Mouse (Mus musculus) CH12.LX (cell line): Measurements from ENCODE around the gene Hist1h3c. TPM values are rescaled to one million over a fixed set of nuclear protein-coding genes. Genes with fewer than 3 reads are reported as not detected.

Source experiments
- DNase-seq: peaks from one replicate; pipeline ENCODE4 v3.0.0-alpha.2; 2013; ENCODE audit errors: extremely low read depth
- H3K27ac ChIP-seq: 2 replicates; pipeline ENCODE4 v1.5.1; 2012; ENCODE audit warnings: low read depth, mild to moderate bottlenecking, control low read depth, moderate library complexity; ENCODE audit not compliant: insufficient read depth
- H3K27me3 ChIP-seq: replicated peaks from 2 replicates; pipeline ENCODE3; 2012; ENCODE audit warnings: inconsistent platforms
- H3K36me3 ChIP-seq, 2 experiments: replicated peaks in 1 of 2; 2 replicates each; pipeline versions ENCODE3 to v1.6.1; 2012; ENCODE audit warnings: inconsistent platforms in 1 of 2, low read length in 1 of 2, mild to moderate bottlenecking in 1 of 2, mixed read lengths in 1 of 2, moderate library complexity in 1 of 2; ENCODE audit not compliant: control insufficient read depth in 1 of 2, insufficient read depth in 1 of 2
- H3K4me1 ChIP-seq, 2 experiments: 2 replicates each; pipeline ENCODE4 v1.6.1; 2012; ENCODE audit warnings: inconsistent platforms in 1 of 2, moderate library complexity in 1 of 2; ENCODE audit not compliant: insufficient read depth in 2 of 2, control insufficient read depth in 1 of 2
- H3K4me2 ChIP-seq: 2 replicates; pipeline ENCODE4 v1.6.1; 2012; ENCODE audit warnings: low read depth, mild to moderate bottlenecking, control low read depth; ENCODE audit not compliant: poor library complexity, insufficient read depth, severe bottlenecking
- H3K4me3 ChIP-seq, 3 experiments: fragments of 150-350 bp in 1 of 3; sonication (generic) in 1 of 3; replicated peaks in 1 of 3; 2 replicates each; pipeline versions ENCODE3 to v1.5.1; 2011 to 2012; ENCODE audit warnings: low read depth in 2 of 3, low read length in 2 of 3, mild to moderate bottlenecking in 2 of 3, moderate library complexity in 2 of 3, control low read depth in 1 of 3, improper control_type of control experiment in 1 of 3, inconsistent platforms in 1 of 3, mixed read lengths in 1 of 3; ENCODE audit not compliant: poor library complexity in 1 of 3
- H3K79me2 ChIP-seq: replicated peaks from 2 replicates; pipeline ENCODE4 v1.6.1; 2012; ENCODE audit warnings: mild to moderate bottlenecking, moderate library complexity; ENCODE audit not compliant: control insufficient read depth, poor library complexity, insufficient read depth, severe bottlenecking; ENCODE audit errors: extremely low read depth
- H3K9ac ChIP-seq: 2 replicates; pipeline ENCODE4 v1.6.1; 2012; ENCODE audit warnings: low read depth, mild to moderate bottlenecking, control low read depth, moderate library complexity; ENCODE audit not compliant: insufficient read depth
- H3K9me3 ChIP-seq: replicated peaks from 2 replicates; pipeline ENCODE3; 2012; ENCODE audit warnings: low read length, inconsistent platforms, mixed read lengths
- CHD1 ChIP-seq: IDR thresholded peaks from 2 replicates; pipeline ENCODE4 v1.6.1; 2012; ENCODE audit warnings: low read depth, low read length, improper control_type of control experiment, inconsistent platforms
- CHD2 ChIP-seq: IDR thresholded peaks from 2 replicates; pipeline ENCODE4 v1.6.1; 2011; ENCODE audit warnings: low read length, improper control_type of control experiment
- E2F4 ChIP-seq: IDR thresholded peaks from 2 replicates; pipeline ENCODE4 v1.6.1; 2011; ENCODE audit warnings: low read depth, low read length, improper control_type of control experiment; ENCODE audit not compliant: insufficient replicate concordance
- ELF1 ChIP-seq: IDR thresholded peaks from 2 replicates; pipeline ENCODE4 v1.6.1; 2014; ENCODE audit warnings: low read depth, mild to moderate bottlenecking, inconsistent platforms, low read length, improper control_type of control experiment
- EP300 ChIP-seq: IDR thresholded peaks from 2 replicates; pipeline ENCODE4 v1.6.1; 2011; ENCODE audit warnings: low read length, improper control_type of control experiment
- ETS1 ChIP-seq: conservative IDR thresholded peaks from 2 replicates; pipeline ENCODE4 v1.6.1; 2012; ENCODE audit warnings: low read depth, mild to moderate bottlenecking, inconsistent platforms, low read length, improper control_type of control experiment, moderate library complexity
- GABPA ChIP-seq: IDR thresholded peaks from 2 replicates; pipeline ENCODE4 v1.6.1; 2012; ENCODE audit warnings: low read depth, low read length, improper control_type of control experiment, inconsistent platforms; ENCODE audit not compliant: insufficient replicate concordance
- HCFC1 ChIP-seq: IDR thresholded peaks from 2 replicates; pipeline ENCODE4 v1.6.1; 2012; ENCODE audit warnings: low read depth, mild to moderate bottlenecking, inconsistent platforms, low read length, improper control_type of control experiment
- IRF4 ChIP-seq: IDR thresholded peaks from 2 replicates; pipeline ENCODE4 v1.6.1; 2014; ENCODE audit warnings: low read depth, mild to moderate bottlenecking, inconsistent platforms, low read length, improper control_type of control experiment
- JUN ChIP-seq: IDR thresholded peaks from 2 replicates; pipeline ENCODE4 v1.6.1; 2011; ENCODE audit warnings: low read depth, mild to moderate bottlenecking, low read length, improper control_type of control experiment, moderate library complexity; ENCODE audit not compliant: insufficient read depth
- JUND ChIP-seq: conservative IDR thresholded peaks from 2 replicates; pipeline ENCODE4 v1.6.1; 2011; ENCODE audit warnings: low read depth, low read length, improper control_type of control experiment
- MAFK ChIP-seq: IDR thresholded peaks from 2 replicates; pipeline ENCODE4 v1.6.1; 2011; ENCODE audit warnings: low read length, improper control_type of control experiment; ENCODE audit not compliant: insufficient replicate concordance
- MAX ChIP-seq: IDR thresholded peaks from 2 replicates; pipeline ENCODE4 v1.6.1; 2011; ENCODE audit warnings: low read length, improper control_type of control experiment
- MAZ ChIP-seq: IDR thresholded peaks from 2 replicates; pipeline ENCODE4 v1.6.1; 2012; ENCODE audit warnings: low read depth, mild to moderate bottlenecking, inconsistent platforms, low read length, improper control_type of control experiment, moderate library complexity
- MEF2A ChIP-seq: IDR thresholded peaks from 2 replicates; pipeline ENCODE4 v1.6.1; 2014; ENCODE audit warnings: low read depth, mild to moderate bottlenecking, inconsistent platforms, low read length, improper control_type of control experiment, borderline replicate concordance
- MXI1 ChIP-seq: IDR thresholded peaks from 2 replicates; pipeline ENCODE4 v1.6.1; 2011; ENCODE audit warnings: mild to moderate bottlenecking, low read depth, low read length, improper control_type of control experiment
- MYC ChIP-seq: IDR thresholded peaks from 2 replicates; pipeline ENCODE4 v1.6.1; 2011; ENCODE audit warnings: low read depth, mild to moderate bottlenecking, improper control_type of control experiment, low read length
- NELFE ChIP-seq: IDR thresholded peaks from 2 replicates; pipeline ENCODE4 v1.6.1; 2011; ENCODE audit warnings: low read depth, low read length, improper control_type of control experiment
- POLR2A ChIP-seq: IDR thresholded peaks from 2 replicates; pipeline ENCODE4 v1.6.1; 2011; ENCODE audit warnings: low read depth, mild to moderate bottlenecking, improper control_type of control experiment, low read length
- POLR2AphosphoS2 ChIP-seq: IDR thresholded peaks from 2 replicates; pipeline ENCODE4 v1.6.1; 2011; ENCODE audit warnings: low read depth, low read length, improper control_type of control experiment
- RAD21 ChIP-seq: IDR thresholded peaks from 2 replicates; pipeline ENCODE4 v1.6.1; 2011; ENCODE audit warnings: low read depth, mild to moderate bottlenecking, low read length, improper control_type of control experiment, moderate library complexity
- RCOR1 ChIP-seq: conservative IDR thresholded peaks from 2 replicates; pipeline ENCODE4 v1.6.1; 2012; ENCODE audit warnings: low read depth, mild to moderate bottlenecking, inconsistent platforms, low read length, improper control_type of control experiment
- SIN3A ChIP-seq: IDR thresholded peaks from 2 replicates; pipeline ENCODE4 v1.6.1; 2012; ENCODE audit warnings: low read length, improper control_type of control experiment, inconsistent platforms
- SMC3 ChIP-seq: IDR thresholded peaks from 2 replicates; pipeline ENCODE4 v1.6.1; 2011; ENCODE audit warnings: low read depth, low read length, improper control_type of control experiment
- TBP ChIP-seq: conservative IDR thresholded peaks from 2 replicates; pipeline ENCODE4 v1.6.1; 2011; ENCODE audit warnings: low read depth, low read length, improper control_type of control experiment
- TCF12 ChIP-seq: IDR thresholded peaks from 2 replicates; pipeline ENCODE4 v1.6.1; 2014; ENCODE audit warnings: low read depth, mild to moderate bottlenecking, inconsistent platforms, low read length, improper control_type of control experiment
- UBTF ChIP-seq: IDR thresholded peaks from 2 replicates; pipeline ENCODE4 v1.6.1; 2012; ENCODE audit warnings: low read depth, mild to moderate bottlenecking, inconsistent platforms, low read length, improper control_type of control experiment, moderate library complexity
- USF2 ChIP-seq: conservative IDR thresholded peaks from 2 replicates; pipeline ENCODE4 v1.6.1; 2011; ENCODE audit warnings: low read depth, low read length, improper control_type of control experiment
- ZC3H11A ChIP-seq: IDR thresholded peaks from 2 replicates; pipeline ENCODE4 v1.6.1; 2012; ENCODE audit warnings: low read depth, mild to moderate bottlenecking, inconsistent platforms, low read length, improper control_type of control experiment
- ZMIZ1 ChIP-seq: IDR thresholded peaks from 2 replicates; pipeline ENCODE4 v1.6.1; 2012; ENCODE audit warnings: low read depth, mild to moderate bottlenecking, inconsistent platforms, low read length, improper control_type of control experiment
- ZNF384 ChIP-seq: IDR thresholded peaks from 2 replicates; pipeline ENCODE4 v1.6.1; 2012; ENCODE audit warnings: low read depth, low read length, improper control_type of control experiment, inconsistent platforms
- dilution Hi-C: fragments of 300-500 bp; cut with MboI; formaldehyde crosslinking; loops from 2 replicates; pipeline ENCODE4 v1.14.3; 2020; ENCODE audit warnings: low sequenced_read_pairs; ENCODE audit not compliant: extremely low pct_unique_long_range_greater_than_20kb, extremely low pct_ligation_motif_present
- in situ Hi-C: fragments of 300-500 bp; cut with MboI; formaldehyde crosslinking; loops from 3 replicates; pipeline ENCODE4 v1.14.3; 2019; ENCODE audit warnings: low sequenced_read_pairs, low pct_ligation_motif_present, low pct_unique_long_range_greater_than_20kb, mixed read lengths
- polyA plus RNA-seq: library from polyadenylated mRNA; unstranded; fragments of >175 nt; gene quantifications from 2 replicates; pipeline ENCODE4 v1.2.1, GENCODE M21; 2012; ENCODE audit warnings: low read depth; ENCODE audit not compliant: insufficient read length
- total RNA-seq, 2 experiments: library from RNA; depleted of rRNA; stranded (reverse); fragments of 300-350 nt in 1 of 2; fragments of >200 nt in 1 of 2; gene quantifications; 2 replicates each; pipeline ENCODE4 v1.2.3; 2012 to 2014

Gene Hist1h3c
- total RNA-seq (2012; rRNA removed) = 1,821 and 1,847 TPM in 2 replicates
- 57.5 and 73.1 TPM in 2 replicates for total RNA-seq (2014; rRNA removed)
- polyA plus RNA-seq = 5.5 and 7.3 TPM in 2 replicates

- Histone ChIP-seq H3K36me3 (no peaks in the 10 kb centered on the region), H3K4me1 (peaks cover 3 to 45% of the 10 kb centered on the region in 2 experiments; a peak in 3 of 4 replicates), H3K27ac (peak within 1 kb of the TSS; percentile 93), H3K79me2 (no peaks in the 10 kb centered on the region), H3K9ac (peak within 1 kb of the TSS; percentile 99), H3K27me3 (no peaks in the 10 kb centered on the region), H3K4me3 (peak within 1 kb of the TSS; percentile 13 to 49 (median 49)), H3K4me2 (peak within 1 kb of the TSS; percentile 74; the same call in 1 of the 2 replicates), H3K9me3 (no peaks in the 10 kb centered on the region)
- peak; percentile 95 for DNase-seq
- TF ChIP-seq TBP = peak; percentile 99
- no peak for TF ChIP-seq IRF4
- 0 out of 2 replicates have a peak, but pooled peaks have one; percentile 19 for TF ChIP-seq MEF2A
- TF ChIP-seq TCF12 = peak; percentile 68
- no peak for TF ChIP-seq EP300
- no peak for TF ChIP-seq GABPA
- TF ChIP-seq E2F4 = peak; percentile 100
- TF ChIP-seq JUND = no peak
- TF ChIP-seq ZMIZ1 = peak; percentile 99
- peak; percentile 96 for TF ChIP-seq POLR2A
- TF ChIP-seq USF2 = no peak; the same call in 1 of the 2 replicates
- TF ChIP-seq CHD1 = no peak
- peak; percentile 47; the same call in 1 of the 2 replicates for TF ChIP-seq MXI1
- no peak for TF ChIP-seq ELF1
- TF ChIP-seq MAX = no peak
- peak; percentile 65 for TF ChIP-seq HCFC1
- TF ChIP-seq MYC = no peak
- TF ChIP-seq RCOR1 = no peak
- no peak for TF ChIP-seq MAFK
- TF ChIP-seq UBTF = peak; percentile 91; the same call in 1 of the 2 replicates
- peak; percentile 60; the same call in 1 of the 2 replicates for TF ChIP-seq SIN3A
- no peak for TF ChIP-seq ETS1
- peak; percentile 91 for TF ChIP-seq ZNF384
- TF ChIP-seq JUN = no peak
- no peak for TF ChIP-seq MAZ
- peak; percentile 87; the same call in 1 of the 2 replicates for TF ChIP-seq POLR2AphosphoS2
- peak; percentile 99 for TF ChIP-seq NELFE
- TF ChIP-seq ZC3H11A = no peak
- TF ChIP-seq CHD2 = peak; percentile 59; the same call in 1 of the 2 replicates
- TF ChIP-seq SMC3 = no peak
- no peak for TF ChIP-seq RAD21
- in situ Hi-C loops (no loop called here), dilution Hi-C loops (loop anchor here (10.0 kb wide), 1 partner anchor 51 kb away; the partner anchor contains the start of genes Hist1h1t and Hist1h4c)
Observed at GRCm38 (mm10) chr13:23745381-23746161, at the start of gene Hist1h3c. Gene Hist1h3c, minus strand, starts transcription at chr13:23745602.
